Mouse (Mus musculus) ES-Bruce4 (cell line): Measurements from ENCODE around the gene Dlgap1. TPM values are rescaled to one million over a fixed set of nuclear protein-coding genes. Genes with fewer than 3 reads are reported as not detected.

ENCODE experiments used
- H3K27ac ChIP-seq: 2 replicates; pipeline ENCODE4 v1.5.1; 2012; ENCODE audit warnings: low read length, inconsistent platforms; ENCODE audit not compliant: insufficient read depth
- H3K27me3 ChIP-seq: 2 replicates; pipeline ENCODE4 v1.6.1; 2012; ENCODE audit warnings: mild to moderate bottlenecking, low read length, inconsistent platforms; ENCODE audit not compliant: control insufficient read depth, poor library complexity, insufficient read depth, severe bottlenecking
- H3K36me3 ChIP-seq: 2 replicates; pipeline ENCODE4 v1.6.1; 2012; ENCODE audit warnings: inconsistent platforms, mild to moderate bottlenecking, low read length, moderate library complexity; ENCODE audit not compliant: control insufficient read depth, poor library complexity, insufficient read depth, severe bottlenecking
- H3K4me1 ChIP-seq: one replicate; pipeline ENCODE4 v1.8.1; 2011; ENCODE audit warnings: low read length; ENCODE audit not compliant: control insufficient read depth, insufficient read depth
- H3K4me3 ChIP-seq: 2 replicates; pipeline ENCODE4 v1.5.1; 2011; ENCODE audit warnings: low read depth, mild to moderate bottlenecking, low read length
- H3K9ac ChIP-seq: 2 replicates; pipeline ENCODE4 v1.6.1; 2012; ENCODE audit warnings: low read depth, mild to moderate bottlenecking, inconsistent platforms; ENCODE audit not compliant: poor library complexity, severe bottlenecking
- H3K9me3 ChIP-seq: replicated peaks from 2 replicates; pipeline ENCODE4 v1.6.1; 2012; ENCODE audit warnings: mild to moderate bottlenecking, low read length, inconsistent platforms; ENCODE audit not compliant: control insufficient read depth, poor library complexity, insufficient read depth, severe bottlenecking
- CTCF ChIP-seq: IDR thresholded peaks from one replicate; pipeline ENCODE4 v1.8.1; 2011; ENCODE audit warnings: low read depth, low read length
- EP300 ChIP-seq: IDR thresholded peaks from 2 replicates; pipeline ENCODE4 v1.6.1; 2011; ENCODE audit warnings: low read depth, low read length; ENCODE audit not compliant: insufficient read depth
- POLR2A ChIP-seq: IDR thresholded peaks from one replicate; pipeline ENCODE4 v1.8.1; 2011; ENCODE audit warnings: low read length; ENCODE audit not compliant: insufficient read depth
- polyA plus RNA-seq: library from polyadenylated mRNA; stranded (reverse); fragments of >200 nt; gene quantifications from 2 replicates; pipeline ENCODE4 v1.2.4, GENCODE M21; 2011; ENCODE audit warnings: low read depth; ENCODE audit not compliant: missing spikeins, insufficient read depth, insufficient read length

Dlgap1 gene
- polyA plus RNA-seq, 1 experiment: 1.2 TPM

GRCm38 (mm10) chr17:70751161-70751651 lies 782.3 kb downstream of the Dlgap1 start:
- Histone ChIP-seq H3K36me3 (no peaks in the 10 kb centered on the region), H3K9me3 (no peaks in the 10 kb centered on the region), H3K27ac (peak overlapping the region; percentile 96), H3K4me1 (peaks cover 12% of the 10 kb centered on the region), H3K27me3 (no peaks in the 10 kb centered on the region), H3K9ac (peak overlapping the region; percentile 93), H3K4me3 (peak overlapping the region; percentile 62)
- TF ChIP-seq CTCF (no peak), POLR2A (peak; percentile 34), EP300 (peak; percentile 52; the same call in 1 of the 2 replicates)

GRCm38 (mm10) chr17:70751676-70752075 lies 782.8 kb downstream of the Dlgap1 start:
- peak overlapping the region; percentile 93 for H3K9ac ChIP-seq
- peak overlapping the region; percentile 85 for H3K4me3 ChIP-seq
- peaks cover 12% of the 10 kb centered on the region for H3K4me1 ChIP-seq
- no peaks in the 10 kb centered on the region for H3K9me3 ChIP-seq
- H3K27me3 ChIP-seq: no peaks in the 10 kb centered on the region
- H3K36me3 ChIP-seq: no peaks in the 10 kb centered on the region
- H3K27ac ChIP-seq: peak overlapping the region; percentile 96
- TF ChIP-seq POLR2A: no peak
- no peak for TF ChIP-seq CTCF
- TF ChIP-seq EP300: no peak

GRCm38 (mm10) chr17:70753444-70754032 lies 784.7 kb downstream of the Dlgap1 start:
- Histone ChIP-seq H3K9ac (peak overlapping the region; percentile 36), H3K27me3 (no peaks in the 10 kb centered on the region), H3K4me3 (0 out of 2 replicates have a peak overlapping the region, but pooled peaks have one; percentile 33), H3K27ac (peak overlapping the region; percentile 88), H3K9me3 (no peaks in the 10 kb centered on the region), H3K36me3 (no peaks in the 10 kb centered on the region), H3K4me1 (peaks cover 12% of the 10 kb centered on the region)
- TF ChIP-seq CTCF (no peak), EP300 (peak; percentile 85), POLR2A (no peak)

- Histone ChIP-seq H3K36me3 (no peaks in the 10 kb centered on the region), H3K9me3 (no peaks in the 10 kb centered on the region), H3K27me3 (no peaks in the 10 kb centered on the region), H3K4me3 (peak overlapping the region; percentile 8; the same call in 1 of the 2 replicates), H3K4me1 (peaks cover 12% of the 10 kb centered on the region), H3K27ac (peak overlapping the region; percentile 88), H3K9ac (peak overlapping the region; percentile 36)
- TF ChIP-seq POLR2A: no peak
- no peak for TF ChIP-seq EP300
Observed at GRCm38 (mm10) chr17:70754041-70754440, 785.2 kb downstream of the Dlgap1 start.

GRCm38 (mm10) chr17:70754638-70755037 lies 785.8 kb downstream of the Dlgap1 start:
- H3K27ac ChIP-seq: peak overlapping the region; percentile 88
- H3K9me3 ChIP-seq: no peaks in the 10 kb centered on the region
- H3K4me3 ChIP-seq: no peak overlapping the region
- TF ChIP-seq CTCF (no peak), EP300 (no peak), POLR2A (no peak)
- peaks cover 12% of the 10 kb centered on the region for H3K4me1 ChIP-seq
- H3K27me3 ChIP-seq: no peaks in the 10 kb centered on the region
- peak overlapping the region; percentile 36 for H3K9ac ChIP-seq
- H3K36me3 ChIP-seq: no peaks in the 10 kb centered on the region

GRCm38 (mm10) chr17:70755039-70755668 lies 786.3 kb downstream of the Dlgap1 start:
- H3K4me1 ChIP-seq: peaks cover 11% of the 10 kb centered on the region
- no peaks in the 10 kb centered on the region for H3K9me3 ChIP-seq
- H3K27ac ChIP-seq: peak overlapping the region; percentile 96
- peak overlapping the region; percentile 36 for H3K9ac ChIP-seq
- no peaks in the 10 kb centered on the region for H3K27me3 ChIP-seq
- peak overlapping the region; percentile 35 for H3K4me3 ChIP-seq
- no peaks in the 10 kb centered on the region for H3K36me3 ChIP-seq
- TF ChIP-seq POLR2A (no peak), CTCF (peak; percentile 87), EP300 (peak; percentile 91)
